Mouse (Mus musculus): ENCODE data around the gene Lamtor3. TPM values are rescaled to one million over a fixed set of nuclear protein-coding genes. Genes with fewer than 3 reads are reported as not detected.

Lamtor3 gene
- 74.6 TPM for polyA plus RNA-seq (2017; shearing (Covaris generic))

GRCm38 (mm10) chr3:137918172-137918931, at the start of gene Lamtor3:
Gene Lamtor3, plus strand, starts transcription at chr3:137918506.

Other genes starting within 250 kb of the Lamtor3 start
- gene Gm21962, start 247.0 kb upstream of the Lamtor3 start, polyA plus RNA-seq (2017; shearing (Covaris generic)): not detected
- gene H2afz, start 54.0 kb upstream of the Lamtor3 start, polyA plus RNA-seq (2017; shearing (Covaris generic)): 1,347 TPM
- 9.4 TPM for gene Dnajb14, start 50.8 kb upstream of the Lamtor3 start, polyA plus RNA-seq (2017; shearing (Covaris generic))
- gene Dapp1, start 63.0 kb downstream of the Lamtor3 start, polyA plus RNA-seq (2017; shearing (Covaris generic)): 91.9 TPM
- gene 1110002E22Rik, start 146.5 kb downstream of the Lamtor3 start, polyA plus RNA-seq (2017; shearing (Covaris generic)): not detected
- not detected for gene Gm5105, start 148.9 kb downstream of the Lamtor3 start, polyA plus RNA-seq (2017; shearing (Covaris generic))
- gene Trmt10a, start 224.9 kb downstream of the Lamtor3 start, polyA plus RNA-seq (2017; shearing (Covaris generic)): 8.6 TPM
- 3.1 TPM for gene Mttp, start 226.5 kb downstream of the Lamtor3 start, polyA plus RNA-seq (2017; shearing (Covaris generic))

Data from effector memory CD4-positive, alpha-beta T cell, adult 5 months (primary cell).